Mouse (Mus musculus): ENCODE results near the gene AI593442. TPM values are rescaled to one million over a fixed set of nuclear protein-coding genes. Genes with fewer than 3 reads are reported as not detected.

The AI593442 gene
- not detected for total RNA-seq (2023)

DNA sequence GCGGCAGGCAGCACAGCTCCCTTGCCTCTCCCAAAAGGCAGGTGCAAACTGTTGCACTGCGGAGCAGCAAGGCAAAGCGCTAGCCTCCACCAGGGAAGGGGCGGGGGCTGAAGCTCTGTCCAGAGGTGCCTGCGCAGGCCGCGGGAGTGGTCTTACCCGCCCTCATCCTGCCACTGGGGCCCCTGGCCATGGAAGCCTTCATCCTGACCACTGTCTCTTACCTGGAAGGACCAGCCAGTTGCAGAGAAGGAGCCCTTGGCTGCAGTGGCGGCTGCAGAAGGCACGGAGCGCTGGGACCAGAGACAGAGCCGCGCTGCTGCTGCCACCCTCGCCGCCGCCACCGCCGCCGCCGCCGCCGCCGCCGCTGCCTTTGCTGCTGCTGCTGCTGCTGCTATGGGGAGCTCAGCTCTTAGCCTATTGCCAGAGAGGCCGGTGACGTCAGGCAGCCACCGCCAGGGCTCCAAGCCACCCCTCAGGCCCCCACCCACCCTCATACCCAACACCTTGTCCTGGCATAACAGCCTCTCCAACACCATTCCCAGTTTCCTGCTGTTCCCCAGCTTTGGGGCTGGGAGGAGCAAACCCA is at the start of gene AI593442:
Gene AI593442 (minus strand): TSS at position 419 of the 586 bp plus-strand sequence.

